Mouse (Mus musculus) forebrain, embryonic 14.5 days (tissue): ENCODE results near the gene Phldb3. TPM values are rescaled to one million over a fixed set of nuclear protein-coding genes. Genes with fewer than 3 reads are reported as not detected.

Experiments used
- ATAC-seq: fragments of 200-750 bp; cut with Nextera tagmentation; 2 replicates; pipeline ENCODE4 v1.8.0; 2017; ENCODE audit warnings: mild to moderate bottlenecking, moderate library complexity
- DNase-seq: peaks from one replicate; pipeline ENCODE4 v3.0.0-alpha.2; 2015; ENCODE audit warnings: low spot score
- H3K27ac ChIP-seq: fragments of 300-500 bp; sonication (generic); 2 replicates; pipeline ENCODE4 v1.5.1; 2014; ENCODE audit warnings: low read depth, mild to moderate bottlenecking, control low read depth, low read length, moderate library complexity
- H3K27me3 ChIP-seq: fragments of 300-500 bp; sonication (generic); replicated peaks from 2 replicates; pipeline ENCODE4 v1.6.1; 2014; ENCODE audit warnings: low read length, control low read depth, mixed read lengths; ENCODE audit not compliant: control insufficient read depth, insufficient read depth
- H3K36me3 ChIP-seq: fragments of 300-500 bp; sonication (generic); 2 replicates; pipeline ENCODE4 v1.6.1; 2014; ENCODE audit warnings: low read length, control low read depth; ENCODE audit not compliant: control insufficient read depth, insufficient read depth
- H3K4me1 ChIP-seq: fragments of 300-500 bp; sonication (generic); 2 replicates; pipeline ENCODE4 v1.6.1; 2014; ENCODE audit warnings: antibody characterized with exemption, low read length, control low read depth; ENCODE audit not compliant: control insufficient read depth, insufficient read depth
- H3K4me2 ChIP-seq: fragments of 300-500 bp; sonication (generic); 2 replicates; pipeline ENCODE4 v1.6.1; 2014; ENCODE audit warnings: mild to moderate bottlenecking, control low read depth, low read length
- H3K4me3 ChIP-seq: fragments of 300-500 bp; sonication (generic); 2 replicates; pipeline ENCODE4 v1.5.1; 2014; ENCODE audit warnings: low read depth, low read length, control low read depth
- H3K9ac ChIP-seq: fragments of 300-500 bp; sonication (generic); 2 replicates; pipeline ENCODE4 v1.6.1; 2014; ENCODE audit warnings: mild to moderate bottlenecking, low read length, control low read depth, moderate library complexity
- H3K9me3 ChIP-seq: fragments of 300-500 bp; sonication (generic); replicated peaks from 2 replicates; pipeline ENCODE4 v1.6.1; 2016; ENCODE audit warnings: low read length, control low read depth, mixed read lengths; ENCODE audit not compliant: control insufficient read depth
- WGBS: fragments of 180-500 bp; shearing (Covaris S2); extraction: QIAGEN DNeasy Blood & Tissue Kit; methylation state at CpG from one replicate; pipeline ENCODE4 v1.1.7; 2014; 5-methylcytosine and 5-hydroxymethylcytosine counted together
- polyA plus RNA-seq: library from polyadenylated mRNA; unstranded; fragments of >200 nt; fragmentation: Nextera tagmentation; extraction: Ambion mirVana; gene quantifications from 2 replicates; pipeline ENCODE4 v1.2.1, GENCODE M21; 2014

Gene Phldb3
- polyA plus RNA-seq, 1 experiment from 2014 or later, result not detected

- Histone ChIP-seq H3K9ac (no peak overlapping the region), H3K9me3 (no peaks in the 10 kb centered on the region), H3K27ac (no peak overlapping the region), H3K4me2 (no peak overlapping the region), H3K27me3 (no peaks in the 10 kb centered on the region), H3K4me3 (no peak overlapping the region), H3K36me3 (no peaks in the 10 kb centered on the region), H3K4me1 (no peaks in the 10 kb centered on the region)
- ATAC-seq (no peak), DNase-seq (no peak)
- WGBS, result 84% methylated on average over 7 of the region's 7 CpGs
Measured at GRCm38 (mm10) chr7:24646486-24646885, 35.9 kb downstream of the Phldb3 start.

GRCm38 (mm10) chr7:24653681-24654080 lies 43.1 kb downstream of the Phldb3 start:
- DNase-seq, result peak; percentile 46
- WGBS, result 28% methylated on average over 7 of the region's 7 CpGs
- Histone ChIP-seq H3K9ac (no peak overlapping the region), H3K4me1 (no peaks in the 10 kb centered on the region), H3K9me3 (no peaks in the 10 kb centered on the region), H3K4me2 (no peak overlapping the region), H3K36me3 (no peaks in the 10 kb centered on the region), H3K27ac (no peak overlapping the region), H3K27me3 (no peaks in the 10 kb centered on the region), H3K4me3 (no peak overlapping the region)
- ATAC-seq, result no peak

GRCm38 (mm10) chr7:24659737-24660357 lies 49.3 kb downstream of the Phldb3 start:
- ATAC-seq, result no peak
- WGBS, result 81% methylated on average over 12 of the region's 12 CpGs
- Histone ChIP-seq H3K27ac (no peak overlapping the region), H3K4me1 (no peaks in the 10 kb centered on the region), H3K4me3 (no peak overlapping the region), H3K9me3 (no peaks in the 10 kb centered on the region), H3K36me3 (no peaks in the 10 kb centered on the region), H3K9ac (no peak overlapping the region), H3K4me2 (no peak overlapping the region), H3K27me3 (no peaks in the 10 kb centered on the region)
- DNase-seq, result peak; percentile 11

- H3K9ac ChIP-seq, result no peak overlapping the region
- no peaks in the 10 kb centered on the region for H3K36me3 ChIP-seq
- 74% methylated on average over 17 of the region's 17 CpGs for WGBS
- no peaks in the 10 kb centered on the region for H3K9me3 ChIP-seq
- H3K27ac ChIP-seq, result no peak overlapping the region
- H3K27me3 ChIP-seq, result no peaks in the 10 kb centered on the region
- ATAC-seq, result no peak
- no peak overlapping the region for H3K4me2 ChIP-seq
- H3K4me3 ChIP-seq, result no peak overlapping the region
- H3K4me1 ChIP-seq, result no peaks in the 10 kb centered on the region
- no peak for DNase-seq
Measured at GRCm38 (mm10) chr7:24661118-24661904, 50.7 kb downstream of the Phldb3 start.

- 16% methylated on average over 8 of the region's 8 CpGs for WGBS
- Histone ChIP-seq H3K9ac (no peak overlapping the region), H3K4me2 (no peak overlapping the region), H3K27ac (no peak overlapping the region), H3K4me3 (no peak overlapping the region), H3K36me3 (no peaks in the 10 kb centered on the region), H3K9me3 (no peaks in the 10 kb centered on the region), H3K4me1 (no peaks in the 10 kb centered on the region), H3K27me3 (no peaks in the 10 kb centered on the region)
- ATAC-seq (peak; percentile 74), DNase-seq (peak; percentile 85)
Measured at GRCm38 (mm10) chr7:24662575-24662974, 52.0 kb downstream of the Phldb3 start.

GRCm38 (mm10) chr7:24664301-24664700 lies 53.7 kb downstream of the Phldb3 start:
- H3K9ac ChIP-seq, result no peak overlapping the region
- H3K27me3 ChIP-seq, result no peaks in the 10 kb centered on the region
- H3K27ac ChIP-seq, result no peak overlapping the region
- ATAC-seq (no peak), DNase-seq (no peak)
- H3K4me2 ChIP-seq, result no peak overlapping the region
- 28% methylated on average over 8 of the region's 8 CpGs for WGBS
- no peak overlapping the region for H3K4me3 ChIP-seq
- H3K36me3 ChIP-seq, result no peaks in the 10 kb centered on the region
- H3K4me1 ChIP-seq, result no peaks in the 10 kb centered on the region
- no peaks in the 10 kb centered on the region for H3K9me3 ChIP-seq

- Histone ChIP-seq H3K4me1 (no peaks in the 10 kb centered on the region), H3K36me3 (no peaks in the 10 kb centered on the region), H3K4me2 (no peak overlapping the region), H3K27me3 (no peaks in the 10 kb centered on the region), H3K4me3 (no peak overlapping the region), H3K27ac (no peak overlapping the region), H3K9ac (no peak overlapping the region), H3K9me3 (no peaks in the 10 kb centered on the region)
- 82% methylated on average over 9 of the region's 9 CpGs for WGBS
- no peak for ATAC-seq
- no peak for DNase-seq
Measured at GRCm38 (mm10) chr7:24664959-24665358, 54.4 kb downstream of the Phldb3 start.

GRCm38 (mm10) chr7:24671944-24672439 lies 61.4 kb downstream of the Phldb3 start:
- Histone ChIP-seq H3K4me3 (no peak overlapping the region), H3K27ac (no peak overlapping the region), H3K4me2 (no peak overlapping the region), H3K36me3 (no peaks in the 10 kb centered on the region), H3K9me3 (no peaks in the 10 kb centered on the region), H3K27me3 (no peaks in the 10 kb centered on the region), H3K9ac (no peak overlapping the region), H3K4me1 (no peaks in the 10 kb centered on the region)
- ATAC-seq, result no peak
- WGBS, result 94% methylated on average over 23 of the region's 23 CpGs
- DNase-seq, result no peak

- Histone ChIP-seq H3K9me3 (no peaks in the 10 kb centered on the region), H3K4me1 (no peaks in the 10 kb centered on the region), H3K4me3 (no peak within 1 kb of the TSS), H3K36me3 (no peaks in the 10 kb centered on the region), H3K9ac (no peak within 1 kb of the TSS), H3K27me3 (no peaks in the 10 kb centered on the region), H3K4me2 (no peak within 1 kb of the TSS), H3K27ac (no peak within 1 kb of the TSS)
- ATAC-seq (no peak), DNase-seq (no peak)
- 94% methylated on average over 9 of the region's 9 CpGs for WGBS
Measured at GRCm38 (mm10) chr7:24676575-24676974, 66.0 kb downstream of the Phldb3 start, which contains the start of gene Tex101. Gene Tex101, minus strand, starts transcription at chr7:24676675.
